Mouse (Mus musculus) olfactory bulb, adult 2 months (tissue): Measurements from ENCODE around the gene Agap2. TPM values are rescaled to one million over a fixed set of nuclear protein-coding genes. Genes with fewer than 3 reads are reported as not detected.

Experiments used
- H3K27ac ChIP-seq: fragments of 200-500 bp; 2 replicates; pipeline ENCODE4 v1.5.1; 2012; ENCODE audit warnings: low read depth, low read length; ENCODE audit not compliant: insufficient read depth
- H3K4me1 ChIP-seq: fragments of 200-500 bp; 2 replicates; pipeline ENCODE4 v1.6.1; 2012; ENCODE audit warnings: low read length; ENCODE audit not compliant: control insufficient read depth, insufficient read depth
- H3K4me3 ChIP-seq: fragments of 200-500 bp; 2 replicates; pipeline ENCODE4 v1.5.1; 2012; ENCODE audit warnings: mild to moderate bottlenecking, low read depth, low read length, moderate library complexity; ENCODE audit not compliant: insufficient read depth
- CTCF ChIP-seq: fragments of 200-500 bp; IDR thresholded peaks from 2 replicates; pipeline ENCODE4 v1.5.1; 2012; ENCODE audit warnings: low read depth, mild to moderate bottlenecking, low read length, moderate library complexity; ENCODE audit not compliant: insufficient read depth
- POLR2A ChIP-seq: fragments of 200-500 bp; IDR thresholded peaks from 2 replicates; pipeline ENCODE4 v1.6.1; 2012; ENCODE audit warnings: mild to moderate bottlenecking, low read depth, low read length, moderate library complexity; ENCODE audit not compliant: insufficient read depth
- WGBS: fragments of 180-500 bp; shearing (Covaris S2); methylation state at CpG from one replicate; pipeline ENCODE4 v1.1.7; 2018; 5-methylcytosine and 5-hydroxymethylcytosine counted together
- polyA plus RNA-seq: library from polyadenylated mRNA; stranded (reverse); fragments of >200 nt; gene quantifications from 2 replicates; pipeline ENCODE4 v1.2.4, GENCODE M21; 2012; ENCODE audit warnings: low replicate concordance; ENCODE audit not compliant: missing spikeins, insufficient read depth, insufficient read length

Gene Agap2
- polyA plus RNA-seq, 1 experiment = not detected

DNA sequence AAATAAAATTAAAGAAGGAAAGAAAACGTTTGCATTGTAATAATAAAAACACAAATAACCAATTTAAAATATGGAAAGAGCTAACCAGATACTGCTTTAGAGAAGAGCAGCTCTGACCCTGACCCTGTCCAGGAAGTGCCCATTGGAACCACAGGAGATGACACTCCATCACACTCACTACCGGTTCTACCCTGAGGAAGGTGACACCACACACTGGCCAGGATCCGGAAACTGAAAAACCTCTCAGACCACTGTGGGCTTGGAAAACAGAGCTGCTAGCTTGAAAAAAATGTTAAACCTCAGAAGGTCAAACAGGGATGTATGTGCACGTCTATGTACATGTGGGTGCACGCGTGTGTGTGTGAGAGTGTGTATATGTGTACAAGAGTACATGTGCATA lies 26.1 kb downstream of the Agap2 start:
- H3K27ac ChIP-seq = no peak overlapping the region
- H3K4me3 ChIP-seq = no peak overlapping the region
- TF ChIP-seq POLR2A = no peak
- TF ChIP-seq CTCF = no peak
- 84% methylated on average over 6 of the region's 6 CpGs for WGBS
- H3K4me1 ChIP-seq = peaks cover 21% of the 10 kb centered on the region

DNA sequence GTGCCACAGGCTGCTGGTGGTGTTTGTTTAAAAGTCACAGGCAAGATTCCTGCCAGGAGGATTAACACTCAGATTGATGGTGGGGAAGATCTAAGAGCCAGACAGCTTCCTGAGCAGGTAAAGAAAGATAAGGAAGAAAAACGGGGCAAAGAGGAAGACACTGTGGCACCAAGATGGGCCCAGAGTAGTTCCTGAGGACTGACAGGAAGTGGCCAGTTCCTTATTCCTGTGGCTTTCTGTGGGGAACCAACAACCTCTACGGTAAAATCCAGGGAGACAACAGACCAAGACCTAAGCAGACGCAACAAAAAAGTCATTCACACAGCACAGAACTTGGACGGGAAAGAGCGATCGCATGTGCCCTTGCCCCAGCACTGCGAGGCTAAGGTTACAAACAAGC lies 28.5 kb downstream of the Agap2 start:
- Histone ChIP-seq H3K4me3 (no peak overlapping the region), H3K4me1 (no peaks in the 10 kb centered on the region), H3K27ac (no peak overlapping the region)
- 61% methylated on average over 7 of the region's 7 CpGs for WGBS
- no peak for TF ChIP-seq CTCF
- no peak for TF ChIP-seq POLR2A

DNA sequence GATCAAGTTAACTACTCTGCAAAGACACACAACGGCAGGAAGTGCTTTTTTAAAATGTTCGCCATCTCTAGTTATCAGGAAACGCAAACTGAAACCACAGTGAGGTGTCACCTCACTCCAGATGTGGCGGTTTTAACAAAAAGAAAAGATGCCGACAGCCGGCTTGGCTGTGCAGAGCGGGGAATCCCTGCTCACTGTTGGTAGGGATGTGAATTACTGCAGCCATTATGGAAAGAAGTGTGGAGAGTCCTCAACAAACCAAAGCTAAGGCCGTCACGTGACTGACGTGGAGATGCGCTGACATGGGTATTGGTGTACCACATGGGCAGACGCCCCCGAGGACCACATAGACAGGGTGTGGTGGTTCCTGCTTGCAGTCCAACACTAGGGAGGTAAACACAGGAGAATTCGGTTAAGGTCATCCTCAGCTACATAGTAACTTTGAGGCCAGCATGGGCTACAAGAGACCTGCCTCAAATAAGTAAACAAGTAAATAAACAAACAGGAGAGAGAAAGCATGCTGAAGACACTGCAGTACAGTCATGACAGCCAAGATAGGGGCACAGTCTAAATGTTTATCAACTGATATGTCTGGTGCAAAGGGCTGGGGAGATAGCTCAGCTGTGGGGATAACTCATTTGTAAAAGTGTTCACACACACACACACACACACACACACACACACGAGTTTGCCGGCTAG lies 32.6 kb downstream of the Agap2 start:
- TF ChIP-seq POLR2A = no peak
- no peak for TF ChIP-seq CTCF
- no peak overlapping the region for H3K27ac ChIP-seq
- WGBS = 87% methylated on average over 16 of the region's 16 CpGs
- no peaks in the 10 kb centered on the region for H3K4me1 ChIP-seq
- H3K4me3 ChIP-seq = no peak overlapping the region

DNA sequence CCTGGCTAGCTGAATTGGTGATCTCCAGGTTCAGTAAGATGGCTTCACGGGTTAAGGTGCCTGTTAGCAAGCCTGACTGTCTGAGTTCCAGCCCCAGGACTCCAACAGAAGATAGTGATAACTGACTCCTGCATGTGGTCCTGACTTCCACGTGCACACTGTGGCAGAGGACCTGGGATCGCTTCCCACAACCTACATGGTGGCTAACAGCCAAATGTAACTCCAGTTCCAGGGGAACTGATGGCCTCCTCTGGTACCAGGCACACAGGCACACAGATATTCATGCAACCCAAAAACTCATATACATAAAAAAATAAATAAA lies 33.1 kb downstream of the Agap2 start:
- no peak overlapping the region for H3K27ac ChIP-seq
- TF ChIP-seq POLR2A = no peak
- no peak for TF ChIP-seq CTCF
- no peaks in the 10 kb centered on the region for H3K4me1 ChIP-seq
- no peak overlapping the region for H3K4me3 ChIP-seq
- 81% methylated on average over 3 of the region's 3 CpGs for WGBS

DNA sequence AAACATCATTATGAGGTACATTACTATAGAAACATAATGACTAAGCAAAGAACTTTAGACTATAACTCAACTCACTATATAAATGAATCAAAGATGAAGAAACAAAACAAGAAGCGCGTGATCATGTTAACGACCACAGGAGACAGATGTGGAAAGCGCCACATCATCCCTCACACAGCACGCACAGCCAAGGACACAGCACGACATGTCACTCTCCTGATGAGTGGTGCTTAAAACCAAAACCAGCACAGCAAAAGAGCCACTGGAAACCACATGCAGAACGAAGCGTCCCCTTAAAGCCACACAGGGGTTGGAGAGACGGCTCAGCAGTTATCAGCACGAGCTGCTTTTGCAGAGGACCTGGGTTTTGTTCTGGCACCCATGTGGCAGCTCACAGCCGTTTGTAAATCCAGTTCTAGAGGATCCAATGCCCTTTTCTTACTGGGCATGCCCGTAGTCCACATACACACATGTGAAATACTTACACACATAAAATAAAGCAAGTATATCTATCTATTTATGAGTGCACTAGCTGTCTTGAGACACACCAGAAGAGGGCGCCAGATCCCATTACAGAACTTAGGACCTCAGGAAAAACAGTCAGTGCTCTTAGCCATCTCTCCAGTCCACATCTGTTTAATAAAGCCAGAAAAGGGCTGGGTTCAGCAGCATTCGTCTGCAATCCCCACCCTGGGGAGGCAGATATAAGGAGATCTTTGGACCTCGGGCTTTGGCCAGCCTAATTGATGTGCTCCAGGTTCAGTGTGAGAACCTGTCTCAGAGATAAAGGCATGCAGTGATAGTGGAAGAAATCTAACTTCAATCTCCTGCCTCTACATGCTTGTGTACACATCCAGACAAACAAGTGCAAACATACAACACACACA lies 36.2 kb downstream of the Agap2 start:
- H3K4me3 ChIP-seq = no peak overlapping the region
- no peaks in the 10 kb centered on the region for H3K4me1 ChIP-seq
- no peak overlapping the region for H3K27ac ChIP-seq
- no peak for TF ChIP-seq POLR2A
- no peak for TF ChIP-seq CTCF
- 90% methylated on average over 15 of the region's 15 CpGs for WGBS

DNA sequence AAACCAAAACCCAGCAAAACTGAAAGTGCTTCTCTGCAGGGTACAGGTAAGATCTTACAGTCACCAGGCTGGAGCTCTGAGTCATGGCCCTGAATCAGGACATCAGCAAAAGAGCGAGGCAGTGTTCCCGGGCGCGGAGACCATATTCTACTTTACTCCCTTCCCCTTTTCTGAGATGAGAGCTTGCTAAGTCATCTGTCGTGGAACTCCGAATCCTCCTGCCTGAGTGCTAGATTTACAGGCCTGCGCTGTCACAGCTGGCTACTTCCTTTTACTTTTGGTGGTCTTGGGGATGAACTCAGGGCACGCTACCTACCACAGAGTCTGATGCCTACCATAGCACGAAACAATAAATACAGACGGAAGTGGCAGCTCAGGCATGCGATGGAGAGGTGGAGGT lies 39.3 kb downstream of the Agap2 start:
- WGBS = 94% methylated on average over 11 of the region's 11 CpGs
- Histone ChIP-seq H3K4me3 (no peak overlapping the region), H3K4me1 (no peaks in the 10 kb centered on the region), H3K27ac (no peak overlapping the region)
- TF ChIP-seq POLR2A = no peak
- TF ChIP-seq CTCF = no peak

DNA sequence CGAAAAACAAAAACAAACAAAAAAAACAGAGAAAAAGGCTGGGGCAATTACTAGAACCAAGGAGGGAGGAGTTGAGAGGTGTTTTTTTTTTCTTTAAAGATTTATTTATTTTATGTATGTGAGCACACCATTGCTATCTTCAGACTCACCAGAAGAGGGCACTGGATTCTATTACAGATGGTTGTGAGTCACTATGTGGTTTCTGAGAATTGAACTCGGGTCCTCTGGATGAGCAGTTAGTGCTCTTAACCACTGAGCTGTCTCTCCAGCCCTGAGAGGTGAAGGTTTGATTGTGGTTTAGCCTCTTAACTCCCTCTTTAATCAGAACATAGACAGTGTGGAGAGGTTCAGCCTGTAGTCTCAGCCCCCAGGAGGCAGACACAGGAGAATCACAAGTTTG lies 40.0 kb downstream of the Agap2 start:
- 64% methylated on average over 2 of the region's 2 CpGs for WGBS
- no peaks in the 10 kb centered on the region for H3K4me1 ChIP-seq
- TF ChIP-seq CTCF (no peak), POLR2A (no peak)
- no peak overlapping the region for H3K4me3 ChIP-seq
- H3K27ac ChIP-seq = no peak overlapping the region

DNA sequence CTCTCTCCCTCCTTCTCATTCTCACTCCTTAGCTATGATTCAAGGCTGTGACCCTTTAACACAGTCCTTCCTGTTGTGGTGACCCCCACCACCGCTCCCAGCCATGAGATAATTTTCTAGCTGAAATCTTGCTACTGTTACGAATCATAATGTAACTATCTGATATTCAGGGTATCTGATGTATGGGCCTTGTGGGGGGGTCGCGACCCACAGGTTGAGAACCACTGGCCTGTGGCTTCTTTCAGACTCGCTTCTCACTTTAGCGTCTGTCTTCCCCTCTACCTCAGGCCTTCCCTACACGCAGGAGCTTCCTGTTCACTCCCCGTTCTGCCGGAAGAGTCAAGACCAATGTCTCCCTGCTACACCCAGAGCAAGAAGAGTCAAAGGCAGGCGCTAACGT lies 43.4 kb downstream of the Agap2 start:
- Histone ChIP-seq H3K27ac (no peak overlapping the region), H3K4me3 (no peak overlapping the region), H3K4me1 (peaks cover 11% of the 10 kb centered on the region)
- TF ChIP-seq POLR2A (no peak), CTCF (no peak)
- WGBS = 94% methylated on average over 11 of the region's 11 CpGs

DNA sequence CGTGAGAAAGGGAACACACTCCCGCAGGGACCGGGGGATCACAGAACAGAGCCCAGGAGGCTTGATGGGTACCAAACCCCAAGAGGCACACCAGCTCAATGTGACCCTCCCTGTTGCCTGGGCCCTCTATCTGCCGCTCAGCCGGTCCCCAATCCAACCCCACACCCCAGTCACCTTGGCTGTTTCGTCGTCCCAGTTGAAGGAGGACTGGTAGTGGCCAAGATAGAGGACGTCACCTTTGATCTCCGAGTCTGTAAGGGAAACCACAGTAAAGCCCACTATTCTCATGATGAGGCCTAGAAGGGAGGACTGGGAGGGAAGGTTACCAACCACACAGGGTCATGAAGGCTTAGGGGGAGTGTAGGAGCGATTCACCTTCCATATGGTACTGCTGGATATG lies 44.1 kb downstream of the Agap2 start:
- WGBS = 91% methylated on average over 10 of the region's 10 CpGs
- H3K27ac ChIP-seq = no peak overlapping the region
- no peak for TF ChIP-seq POLR2A
- H3K4me3 ChIP-seq = no peak overlapping the region
- H3K4me1 ChIP-seq = peaks cover 11% of the 10 kb centered on the region
